Mouse (Mus musculus): ENCODE measurements at regions not wholly inside any gene's neighbourhood (a gene's known extent, or its start where the extent isn't known, plus 50 kb on each side); places are given as distances from the start of the nearest gene placed in this dataset.

GRCm38 (mm10) chr11:11012660-11013455, 101.2 kb upstream of the Vwc2 start:
- intact Hi-C loops (cut with DNase I): no loop called here
- no peak for DNase-seq (ENCODE audit: low spot score in 2 of 2)

DNA sequence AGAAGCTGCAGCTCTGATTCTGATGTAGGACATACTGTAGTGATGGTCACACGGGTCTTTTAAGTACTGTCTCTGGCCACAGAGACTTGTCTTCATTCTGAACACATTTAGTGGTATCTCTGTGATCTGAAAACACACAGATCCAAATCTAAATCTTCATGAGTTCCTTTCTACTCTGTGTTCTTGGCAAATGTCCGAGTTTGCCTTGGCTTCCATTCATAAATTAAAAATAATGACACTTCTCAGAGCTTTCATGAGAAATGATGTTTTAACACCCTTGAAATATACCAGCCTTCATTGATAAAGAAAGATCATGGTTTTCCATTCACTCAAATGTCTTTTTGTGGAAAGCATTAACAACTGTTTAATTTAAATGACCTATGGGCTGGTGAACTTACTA, 100.4 kb upstream of the Vwc2 start:
- intact Hi-C loops (cut with DNase I): no loop called here
- DNase-seq (ENCODE audit: low spot score in 2 of 2): no peak

- intact Hi-C loops (cut with DNase I): no loop called here
- peak in 1 of 2 experiments; percentile 3 for DNase-seq (ENCODE audit: low spot score in 2 of 2)
Measured at GRCm38 (mm10) chr11:11014088-11014487, 99.9 kb upstream of the Vwc2 start.

DNA sequence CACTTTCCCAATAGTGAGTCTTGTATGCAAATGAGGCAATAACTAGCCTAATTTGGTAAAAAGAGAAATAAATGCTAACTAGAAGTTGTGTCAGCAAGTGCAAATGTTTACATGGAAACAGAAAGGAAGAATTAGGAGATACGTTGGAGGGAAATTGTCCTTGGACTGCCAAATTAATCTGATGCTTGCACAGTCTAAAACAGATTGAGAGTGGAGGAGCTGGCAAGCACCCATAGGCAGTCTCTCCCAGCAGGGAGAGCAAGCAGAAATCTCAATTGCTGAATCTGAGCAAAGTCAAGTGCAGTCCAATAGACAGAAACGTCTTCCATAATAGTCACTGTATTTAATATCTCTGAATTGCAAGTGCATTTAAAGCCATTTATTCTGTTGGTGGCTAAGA, 99.5 kb upstream of the Vwc2 start:
- no peak for DNase-seq (ENCODE audit: low spot score in 2 of 2)

GRCm38 (mm10) chr11:11028849-11029248, 85.2 kb upstream of the Vwc2 start:
- intact Hi-C loops (cut with DNase I): no loop called here

More for the DNA sequence above, 99.5 kb upstream of the Vwc2 start:
- intact Hi-C loops (cut with DNase I): no loop called here

More at GRCm38 (mm10) chr11:11028849-11029248, 85.2 kb upstream of the Vwc2 start:
- no peak for DNase-seq (ENCODE audit: low spot score in 2 of 2)

Data from left cerebral cortex, postnatal 36 days (tissue).